ENCODE assay signal across 8 mouse cellular contexts in the genomic region with DNA sequence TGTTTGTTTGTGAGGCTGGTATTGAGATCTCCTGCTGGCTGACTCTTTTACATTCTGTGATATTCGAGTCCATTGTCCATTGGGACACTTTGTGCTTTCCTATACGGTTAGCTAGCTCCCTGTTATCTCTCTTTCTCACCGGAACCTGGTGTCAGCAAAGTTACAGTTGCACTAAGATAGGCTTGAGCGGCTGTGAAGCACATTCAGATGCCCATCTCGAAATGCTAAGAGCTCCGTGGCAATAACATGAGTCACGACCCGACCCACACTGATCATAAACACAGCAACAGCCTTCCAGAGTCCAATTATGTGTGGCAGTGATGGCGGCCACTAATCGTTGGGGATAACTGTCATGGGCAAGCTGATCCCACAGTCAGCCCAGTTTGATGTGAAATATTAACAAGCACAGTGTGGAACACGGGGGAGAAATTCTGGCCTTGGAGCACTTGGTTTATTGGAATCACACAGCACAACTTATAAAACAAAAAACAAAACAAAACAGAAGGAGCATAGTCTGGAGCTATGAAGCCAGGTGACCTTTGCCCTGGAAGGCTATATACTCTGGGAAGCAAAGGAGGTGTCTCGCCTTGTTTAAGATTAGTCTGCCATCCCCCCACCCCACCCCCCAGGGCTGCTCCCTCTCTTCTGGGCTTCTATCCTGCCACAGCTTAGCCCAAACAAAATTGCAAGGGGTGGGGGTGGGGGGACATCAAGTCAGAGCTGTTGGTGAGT. TPM values are rescaled to one million over a fixed set of nuclear protein-coding genes. Genes with fewer than 3 reads are reported as not detected.
DNase-seq lines count a peak whose midpoint lies in the region; ATAC-seq and TF ChIP-seq lines count a peak whose summit lies in the region.

No protein-coding gene starts in this region.

- no peaks in the 10 kb centered on the region for H3K9me3 ChIP-seq in erythroblast, embryonic 14.5 days (ENCODE audit: control insufficient read depth, low read length)
- no peaks in the 10 kb centered on the region for H3K9me3 ChIP-seq in liver, postnatal 0 days (ENCODE audit: low read length)

- H3K4me1 ChIP-seq in erythroblast, embryonic 14.5 days (ENCODE audit: control insufficient read depth), result peaks cover 92% of the 10 kb centered on the region
- peaks cover 72% of the 10 kb centered on the region for H3K4me1 ChIP-seq in liver, postnatal 0 days (ENCODE audit: insufficient read depth)

- H3K27ac ChIP-seq in liver, postnatal 0 days (ENCODE audit: low read depth), result peak overlapping the region; percentile 84

- H3K4me2 ChIP-seq in liver, postnatal 0 days (ENCODE audit: low read depth, low read length), result peak overlapping the region; percentile 63

- no peaks in the 10 kb centered on the region for H3K27me3 ChIP-seq in erythroblast, embryonic 14.5 days (ENCODE audit: control insufficient read depth)
- no peaks in the 10 kb centered on the region for H3K27me3 ChIP-seq in liver, postnatal 0 days (ENCODE audit: insufficient read depth, low read length)

- no peak for TF ChIP-seq CTCF in liver, postnatal 0 days (IDR thresholded peaks at IDR 0.05; ENCODE audit: low read depth)

- peak overlapping the region; percentile 59 for H3K4me3 ChIP-seq in erythroblast, embryonic 14.5 days (replicated peaks)
- H3K4me3 ChIP-seq in liver, postnatal 0 days (ENCODE audit: low read depth, low read length), result 0 out of 2 replicates have a peak overlapping the region, but pooled peaks have one; percentile 1

- intact Hi-C loops in gastrocnemius, postnatal 14 days (cut with DNase I; ENCODE audit: low total_unique reads), result no loop called here

- peak overlapping the region; percentile 52 for H3K9ac ChIP-seq in liver, postnatal 0 days (replicated peaks)

- DNase-seq in heart, adult 11 months, result peak; percentile 83
- DNase-seq in heart, postnatal 4 days, result no peak
- DNase-seq in 416B (ENCODE audit: low read depth), result peak; percentile 52
- DNase-seq in liver, postnatal 0 days, result peak; percentile 37
- no peak for DNase-seq in frontal cortex, adult 2 months (ENCODE audit: extremely low spot score in 1 of 2, low spot score in 1 of 2)
- no peak for DNase-seq in gastrocnemius, postnatal 14 days

- peaks cover 18% of the 10 kb centered on the region for H3K36me3 ChIP-seq in erythroblast, embryonic 14.5 days (ENCODE audit: control insufficient read depth)
- H3K36me3 ChIP-seq in liver, postnatal 0 days (replicated peaks; ENCODE audit: insufficient read depth, low read length), result 0 out of 2 replicates have a peak, but pooled peaks cover 5% of the 10 kb centered on the region

- ATAC-seq in liver, postnatal 0 days, result peak; percentile 73
- ATAC-seq in granulocyte monocyte progenitor cell, adult 5-6 weeks (replicated peaks; ENCODE audit: poor library complexity, severe bottlenecking), result no peak

- peak; percentile 90 for TF ChIP-seq EP300 in liver, postnatal 0 days (IDR thresholded peaks at IDR 0.05; ENCODE audit: low read depth)

- 23% methylated on average over 12 of the region's 12 CpGs for WGBS in liver, postnatal 0 days (ENCODE audit: insufficient replicate concordance)

RNA-seq across cellular contexts. Expression of a gene that starts 7.5 kb away (rescaled TPM):
- total RNA-seq in heart, postnatal 4 days (2021), result 10 to 100 TPM; 26.8 to 29.2 TPM
- 0.32 and 0.57 TPM in 2 replicates for polyA plus RNA-seq in erythroblast, embryonic 14.5 days (2012)
- 8.3 and 8.4 TPM in 2 replicates for polyA plus RNA-seq in liver, postnatal 0 days (2015; fragmentation: Nextera tagmentation; extraction: Ambion mirVana)
- 34.4 and 35.8 TPM in 2 replicates for total RNA-seq in granulocyte monocyte progenitor cell, adult 5-6 weeks (2014; fragmentation: Nextera tagmentation)
- total RNA-seq in granulocyte monocyte progenitor cell, adult 5-6 weeks (2017), result 24.6 and 38.7 TPM in 2 replicates
- 63.7 TPM in 2 replicates for polyA plus RNA-seq in frontal cortex, adult 2 months (2012; rRNA removed)
- total RNA-seq in gastrocnemius, postnatal 14 days (2021), result 10 to 100 TPM; 10.2 to 10.4 TPM

RNA-seq across cellular contexts. Expression of a gene that starts 57.7 kb away (rescaled TPM):
- total RNA-seq in heart, postnatal 4 days (2021), result not detected
- not detected in 2 replicates for polyA plus RNA-seq in erythroblast, embryonic 14.5 days (2012)
- not detected in 2 replicates for polyA plus RNA-seq in liver, postnatal 0 days (2015; fragmentation: Nextera tagmentation; extraction: Ambion mirVana)
- total RNA-seq in granulocyte monocyte progenitor cell, adult 5-6 weeks (2014; fragmentation: Nextera tagmentation), result not detected in 2 replicates
- total RNA-seq in granulocyte monocyte progenitor cell, adult 5-6 weeks (2017), result not detected in 2 replicates
- polyA plus RNA-seq in frontal cortex, adult 2 months (2012; rRNA removed), result not detected in 2 replicates
- not detected for total RNA-seq in gastrocnemius, postnatal 14 days (2021)

Comparison
In these comparisons a context has a peak if more than half of its experiments do, and no peak if none do; other contexts are left out.
1. DNase-seq: peak in heart, adult 11 months (single experiment), 416B (single experiment) and liver, postnatal 0 days (single experiment); none in heart, postnatal 4 days (single experiment), frontal cortex, adult 2 months (0 of 2) and gastrocnemius, postnatal 14 days (single experiment).